Mouse (Mus musculus): ENCODE results near the gene Rhog. TPM values are rescaled to one million over a fixed set of nuclear protein-coding genes. Genes with fewer than 3 reads are reported as not detected.
A peak's percentile ranks its signal among the peaks of the same experiment; 100 is the strongest.

The Rhog gene
- total RNA-seq, 2 experiments from 2014 or later = 15.8 to 16.3 TPM

DNA sequence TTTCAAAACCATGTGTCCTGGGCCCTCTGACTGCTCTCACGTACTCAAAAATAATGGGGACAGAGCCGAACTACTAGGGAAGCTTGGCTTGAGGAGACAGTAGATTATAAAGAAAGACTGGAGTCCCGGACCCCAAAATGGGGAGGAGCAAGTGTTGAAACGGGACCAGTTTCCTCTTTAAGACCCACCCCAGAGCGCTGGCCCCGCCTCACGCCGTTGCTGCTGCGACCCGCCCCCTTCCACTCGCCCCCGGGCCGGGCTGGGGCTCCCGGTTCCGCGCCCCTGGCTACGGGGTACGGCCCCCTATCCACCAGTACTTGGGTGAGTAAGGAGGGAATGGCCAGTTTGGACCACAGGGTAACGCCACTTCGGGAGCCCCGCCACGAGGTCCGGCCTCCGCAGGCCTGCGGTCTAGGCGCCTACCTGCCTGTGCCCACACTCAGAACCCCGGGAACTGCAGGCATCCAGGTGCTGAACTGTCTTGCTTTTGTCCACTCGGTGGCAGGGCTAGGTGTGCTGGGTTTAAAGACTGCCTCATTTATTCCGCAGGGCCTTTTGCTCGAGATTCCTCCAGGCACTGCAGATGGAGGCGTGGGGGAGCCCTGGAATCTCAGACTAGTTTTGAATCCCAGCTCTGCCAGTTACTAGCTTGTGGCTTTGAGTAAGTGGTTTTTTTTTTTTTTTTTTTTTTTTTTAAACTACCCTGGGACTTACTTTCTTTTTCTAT is 32.9 kb downstream of the Rhog start:
- peak; percentile 56 to 77 for DNase-seq (ENCODE audit: low spot score in 2 of 2)

DNA sequence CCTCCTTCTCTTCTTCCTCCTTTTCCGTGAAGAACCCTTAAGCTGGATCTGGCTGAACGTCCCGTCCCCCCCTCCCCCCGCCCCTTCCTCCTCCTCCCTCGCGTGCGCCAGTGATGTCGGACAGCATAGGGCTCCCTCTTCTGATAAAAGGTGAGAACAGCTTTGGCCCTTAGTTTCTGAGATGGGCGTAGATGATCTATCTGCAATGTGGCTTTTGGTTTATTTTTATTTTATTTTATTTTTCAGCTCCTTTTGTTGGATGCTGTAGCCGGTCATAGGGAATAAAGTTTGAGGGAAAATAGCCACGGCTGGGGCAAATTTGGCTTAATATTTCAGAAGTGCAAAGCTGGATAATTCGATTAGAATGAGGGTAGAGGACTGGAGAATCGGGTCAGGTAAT is 33.5 kb downstream of the Rhog start:
- no peak for DNase-seq (ENCODE audit: low spot score in 2 of 2)

DNA sequence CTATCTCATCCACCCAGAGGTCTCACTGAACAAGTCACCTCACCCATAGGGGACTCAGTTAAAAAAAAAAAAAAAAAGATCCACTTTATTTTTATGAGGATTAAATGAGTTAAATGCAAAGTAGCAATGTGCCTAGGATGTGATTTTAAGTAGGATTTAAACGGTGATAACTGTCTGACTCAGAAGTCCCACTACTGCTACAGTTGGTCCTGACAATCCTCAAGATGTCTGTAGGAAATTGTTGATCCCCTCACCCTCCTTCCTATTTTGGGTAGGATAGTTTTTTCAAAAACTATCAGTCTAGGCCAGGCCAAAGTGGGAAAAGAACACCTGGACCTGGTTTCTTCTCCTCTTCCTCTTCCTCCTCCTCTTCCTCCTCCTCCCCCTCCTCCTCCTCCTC is 34.0 kb downstream of the Rhog start:
- no peak for DNase-seq (ENCODE audit: low spot score in 2 of 2)

DNA sequence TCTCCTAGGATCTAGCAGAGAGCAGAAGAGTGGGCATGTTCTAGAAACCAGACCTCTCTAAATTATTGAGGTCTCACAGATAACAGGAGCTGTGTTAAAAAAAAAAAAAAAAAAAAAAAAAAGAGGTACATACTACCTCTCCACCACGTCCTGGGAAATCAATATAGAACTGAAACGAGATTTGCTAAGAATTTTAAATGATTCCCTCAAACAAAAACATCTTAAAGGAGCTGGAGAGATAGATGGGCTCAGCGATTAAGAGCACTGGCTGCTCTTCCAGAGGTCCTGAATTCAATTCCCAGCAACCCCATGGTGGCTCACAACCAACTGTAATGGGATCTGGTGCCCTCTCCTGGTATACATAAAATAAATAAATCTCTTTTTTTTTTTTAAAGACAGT is 44.8 kb downstream of the Rhog start:
- DNase-seq (ENCODE audit: low spot score in 2 of 2) = no peak

DNA sequence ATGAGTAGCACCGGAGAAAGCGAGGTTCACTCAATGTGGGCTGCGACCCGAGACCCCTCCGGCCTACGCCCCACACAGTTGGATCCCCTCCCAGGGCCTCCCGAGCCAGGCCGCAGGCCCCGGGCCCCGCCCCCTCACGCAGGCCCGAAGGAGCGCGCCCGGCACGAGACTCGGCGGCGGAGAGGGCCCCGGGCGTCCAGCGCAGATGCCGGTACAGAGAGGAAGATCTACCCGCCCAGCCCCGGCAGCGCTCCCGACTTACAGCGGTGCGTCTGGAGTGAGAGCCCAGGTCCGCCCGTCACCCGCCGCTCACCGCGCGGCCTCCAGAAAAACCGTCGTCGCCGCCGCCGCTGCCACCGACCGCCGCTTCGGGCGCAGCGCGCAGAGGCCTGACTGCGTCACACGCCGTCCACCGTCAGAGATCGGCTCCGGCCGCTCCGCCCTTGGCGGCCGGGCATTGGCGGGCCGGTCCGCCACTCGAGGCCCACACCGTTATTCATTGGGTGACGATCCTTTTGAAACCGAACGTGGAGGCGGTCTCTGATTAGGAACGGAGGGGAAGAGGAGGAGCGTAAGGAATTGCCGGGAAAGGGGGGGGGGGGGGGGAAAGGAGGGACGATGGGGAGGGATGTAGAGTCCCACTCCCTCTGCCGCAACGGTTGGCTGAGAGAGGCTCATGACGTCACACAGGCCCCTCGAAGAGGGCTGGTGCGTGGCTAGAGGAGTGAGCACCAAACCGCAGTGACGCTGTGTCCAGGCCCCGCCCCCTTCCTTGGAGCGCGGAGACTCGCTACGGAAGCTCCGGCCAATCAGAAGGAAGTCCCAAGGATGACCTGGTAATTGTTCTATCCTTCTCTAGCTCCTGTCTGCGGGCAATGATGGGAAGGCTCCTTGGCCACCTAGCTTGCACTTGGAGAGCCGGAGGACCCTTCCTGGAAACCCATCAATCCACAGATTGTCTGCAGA is 45.8 kb downstream of the Rhog start, which contains the start of the genes Nup98 and Pgap2:
Gene Nup98, minus strand, starts transcription at position 421 of the 966 bp plus-strand sequence.
Gene Pgap2, plus strand, starts transcription at position 453 of the 966 bp plus-strand sequence.
- peak; percentile 99 for DNase-seq (ENCODE audit: low spot score in 2 of 2)

DNA sequence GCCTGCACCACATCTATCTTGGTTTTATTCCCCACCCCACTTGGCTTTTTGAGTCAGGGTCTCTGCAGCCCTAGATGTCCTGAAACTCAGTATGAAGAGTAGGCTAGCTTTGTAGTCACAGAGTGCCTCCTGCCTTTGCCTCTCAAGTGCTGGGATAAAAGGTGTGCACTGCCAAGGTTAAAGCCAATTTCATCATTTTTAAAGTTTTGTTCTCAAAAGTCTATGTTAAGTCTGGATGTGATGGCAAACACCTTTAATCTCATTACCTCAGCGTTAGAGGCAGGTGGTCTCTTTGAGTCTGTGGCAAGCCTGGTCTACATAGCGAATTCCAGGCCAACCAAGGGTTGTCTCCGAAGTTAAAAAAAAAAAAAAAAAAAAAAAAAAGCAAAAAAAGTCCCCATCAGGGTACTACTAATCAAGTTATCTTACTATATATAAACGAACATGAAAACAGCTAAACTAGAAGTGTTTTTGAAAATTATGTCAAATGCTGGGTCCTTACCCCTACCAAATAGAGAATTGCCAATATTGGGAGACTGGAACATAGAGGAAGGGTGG is 47.0 kb downstream of the Rhog start:
- no peak for DNase-seq (ENCODE audit: low spot score in 2 of 2)

DNA sequence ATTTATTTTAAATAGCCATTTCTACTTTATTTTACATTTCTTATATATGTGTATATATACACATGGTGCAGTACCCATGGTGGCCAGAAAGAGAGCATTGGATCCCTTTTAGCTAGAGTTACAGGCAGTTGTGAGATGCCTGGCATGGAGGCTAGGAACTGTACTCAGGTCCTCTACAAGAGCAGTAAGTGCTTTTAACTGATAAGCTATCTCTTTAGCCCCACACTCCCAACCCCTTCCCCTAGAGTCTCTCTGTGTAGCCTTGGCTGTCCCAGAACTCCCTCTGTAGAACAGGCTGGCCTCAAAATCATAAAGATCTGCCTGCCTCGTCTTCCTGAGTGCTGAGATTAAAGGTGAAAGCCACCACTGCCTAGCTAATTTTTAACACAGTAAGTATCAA is 50.2 kb downstream of the Rhog start:
- DNase-seq (ENCODE audit: low spot score in 2 of 2) = no peak

DNA sequence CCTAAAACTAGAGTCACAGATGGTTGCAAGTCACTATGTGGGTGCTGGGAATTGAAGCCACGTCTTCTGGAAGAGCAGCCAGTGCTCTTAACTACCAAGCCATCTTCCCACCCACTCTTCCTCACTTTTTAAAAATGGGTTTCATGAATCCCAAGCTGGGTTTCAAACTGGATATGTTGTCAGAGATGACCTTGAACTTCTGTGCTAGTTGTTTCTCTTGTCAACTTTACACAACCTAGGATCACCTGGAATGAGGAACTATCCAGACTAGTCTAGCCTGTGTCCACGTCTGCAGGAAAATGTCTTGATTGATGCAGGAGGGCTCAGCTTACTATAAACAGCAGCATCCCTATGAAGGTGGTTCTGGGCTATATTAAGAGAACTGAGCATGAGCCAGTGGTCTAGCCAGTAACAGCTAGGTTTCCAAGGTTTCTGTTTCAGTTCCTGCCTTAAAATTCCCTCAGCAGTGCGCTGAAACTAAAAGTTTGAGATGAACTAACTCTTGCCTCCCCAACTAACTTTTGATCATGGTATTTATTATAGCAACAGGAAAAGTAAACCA is 51.5 kb downstream of the Rhog start:
- no peak for DNase-seq (ENCODE audit: low spot score in 2 of 2)

DNA sequence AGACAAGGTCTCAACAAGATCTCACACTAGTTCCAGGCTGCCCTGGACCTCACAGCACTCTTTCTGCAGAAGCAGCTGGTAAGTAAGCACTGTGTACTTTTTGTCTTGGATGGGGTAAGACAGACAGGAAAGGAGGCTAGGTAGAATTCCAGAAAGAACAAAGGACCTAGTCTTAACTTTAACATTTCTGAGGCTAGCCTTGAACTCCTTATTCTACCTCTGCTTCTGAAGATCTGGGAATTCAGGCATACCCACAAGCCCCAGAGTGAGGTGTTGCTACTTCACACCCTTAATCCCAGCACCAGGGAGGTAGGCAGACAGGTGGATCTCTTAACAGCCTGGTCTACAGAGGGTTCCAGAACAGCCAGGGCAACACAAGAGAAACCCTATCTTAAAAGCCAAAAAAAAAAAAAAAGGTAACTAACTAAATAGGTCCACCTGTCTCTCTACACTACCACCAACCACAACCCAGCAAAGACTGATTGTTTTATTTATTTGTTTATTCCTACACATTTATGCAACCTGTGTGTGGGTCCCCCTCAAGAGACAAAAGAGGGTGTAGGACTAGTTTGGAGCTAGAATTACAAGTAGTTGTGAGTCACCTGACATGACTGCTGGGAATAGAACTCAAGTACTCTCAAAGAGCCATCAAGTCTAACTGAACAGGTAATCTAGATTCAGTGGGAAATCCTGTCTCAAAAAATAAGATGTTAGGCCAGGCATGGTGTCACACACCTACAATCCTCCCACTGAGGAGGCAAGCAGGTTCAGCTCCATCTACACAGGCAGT is 54.7 kb downstream of the Rhog start:
- DNase-seq (ENCODE audit: low spot score in 2 of 2) = no peak

DNA sequence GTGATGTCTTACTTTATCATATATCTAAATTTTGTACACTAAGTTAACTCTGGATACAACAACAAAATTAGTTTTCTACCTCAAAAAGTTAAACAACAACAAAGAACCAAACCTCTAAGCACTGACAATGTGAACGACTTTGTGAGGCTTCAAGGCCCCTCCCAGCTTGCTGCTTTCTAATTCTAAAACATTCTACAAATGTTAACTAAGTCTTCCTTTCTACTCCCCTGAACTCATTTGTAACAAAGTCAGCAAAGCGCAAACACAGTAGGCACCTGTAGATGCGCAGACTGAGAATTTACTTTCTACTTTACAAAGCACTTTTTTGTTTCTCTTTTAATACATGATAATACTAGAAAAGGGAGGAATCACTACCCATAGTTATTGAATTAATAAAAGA is 55.3 kb downstream of the Rhog start:
- DNase-seq (ENCODE audit: low spot score in 2 of 2) = no peak

DNA sequence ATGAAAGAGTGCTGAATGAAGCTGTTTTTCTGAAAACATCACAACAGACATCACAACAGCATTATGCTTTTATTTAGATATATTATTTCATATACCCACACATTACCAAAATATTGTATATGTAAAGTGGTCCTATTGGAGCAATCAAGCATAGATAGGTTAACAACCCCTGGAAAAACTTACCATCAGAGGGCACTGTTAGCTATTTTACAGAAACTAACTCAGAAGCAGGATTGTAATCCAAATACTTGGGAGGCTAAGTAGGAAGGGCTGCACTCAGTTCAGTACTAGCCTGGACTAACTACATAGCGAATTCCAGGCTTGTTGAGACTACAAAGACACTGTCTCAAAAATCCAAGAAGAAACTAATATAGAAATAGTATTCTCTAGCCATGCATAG is 63.5 kb downstream of the Rhog start:
- no peak for DNase-seq (ENCODE audit: low spot score in 2 of 2)

Other genes with a start within 250 kb of the Rhog start
- gene Il18bp, start 237.4 kb downstream of the Rhog start, total RNA-seq (2021) = 10 to 100 TPM; 11.1 to 11.9 TPM
- 10 to 100 TPM; 44.6 to 45.4 TPM for gene Rnf121, start 190.6 kb downstream of the Rhog start, total RNA-seq (2021)
- gene Xndc1, start 190.5 kb downstream of the Rhog start, total RNA-seq (2021) = 10 to 100 TPM; 23.2 to 23.6 TPM
- gene Xntrpc, start 190.3 kb downstream of the Rhog start, total RNA-seq (2021) = 1 to 10 TPM; 1.5 to 1.9 TPM
- 1 to 10 TPM in 1 of 2 experiments, under 1 TPM in 1; 0.36 to 1.5 TPM for gene Trpc2, start 172.9 kb downstream of the Rhog start, total RNA-seq (2021)
- gene Art1, start 154.3 kb downstream of the Rhog start, total RNA-seq (2021) = not detected
- gene Art5, start 146.6 kb downstream of the Rhog start, total RNA-seq (2021) = not detected
- not detected for gene Chrna10, start 139.2 kb downstream of the Rhog start, total RNA-seq (2021)
- 10 to 100 TPM; 33.3 to 34.0 TPM for gene Nup98, start 45.9 kb downstream of the Rhog start, total RNA-seq (2021)
- 10 to 100 TPM; 29.9 to 34.3 TPM for gene Pgap2, start 45.8 kb downstream of the Rhog start, total RNA-seq (2021)
- 10 to 100 TPM; 56.7 to 66.1 TPM for gene Stim1, start 11.8 kb upstream of the Rhog start, total RNA-seq (2021)
- 10 to 100 TPM; 15.6 to 18.8 TPM for gene Rrm1, start 185.6 kb upstream of the Rhog start, total RNA-seq (2021)
- not detected for gene Olfr543, start 225.6 kb upstream of the Rhog start, total RNA-seq (2021)
- not detected for gene Olfr544, start 232.3 kb upstream of the Rhog start, total RNA-seq (2021)
- not detected for gene Olfr545, start 243.5 kb upstream of the Rhog start, total RNA-seq (2021)